Mouse (Mus musculus): ENCODE results near the gene Srsf4. TPM values are rescaled to one million over a fixed set of nuclear protein-coding genes. Genes with fewer than 3 reads are reported as not detected.

Srsf4 gene
- total RNA-seq, 4 experiments from 2014 or later = 23.6 to 31.8 (median 26.0) TPM

DNA sequence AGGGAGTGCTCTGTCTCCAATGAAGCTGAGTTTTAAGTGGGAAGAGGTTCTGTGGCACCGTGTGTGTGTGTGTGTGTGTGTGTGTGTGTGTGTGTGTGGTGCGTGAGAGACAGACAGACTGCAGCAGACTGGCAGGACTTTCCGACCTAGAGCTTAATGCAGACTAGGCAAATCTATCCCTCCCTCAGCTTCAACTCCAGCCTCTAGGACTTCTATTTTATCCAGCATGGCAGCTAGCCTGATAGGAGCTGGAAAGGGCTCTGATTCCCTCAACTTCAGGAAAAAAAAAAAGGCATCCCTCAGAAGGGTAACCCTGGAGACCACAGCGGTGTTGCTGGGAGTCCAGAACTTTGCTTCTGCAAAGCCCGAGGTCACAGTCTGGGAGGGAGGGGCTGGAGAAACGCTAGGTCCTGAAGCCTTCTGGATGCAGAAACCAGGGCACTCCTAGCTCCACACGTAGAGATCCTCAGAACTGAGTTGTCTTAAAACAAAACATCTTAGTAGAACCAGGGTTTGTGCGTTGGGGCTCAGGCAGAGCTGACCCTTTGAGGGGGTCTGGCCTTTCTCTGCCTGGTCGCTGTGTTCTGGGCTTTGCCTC, 40.7 kb downstream of the Srsf4 start:
- DNase-seq (ENCODE audit: low spot score in 2 of 2) = no peak

DNA sequence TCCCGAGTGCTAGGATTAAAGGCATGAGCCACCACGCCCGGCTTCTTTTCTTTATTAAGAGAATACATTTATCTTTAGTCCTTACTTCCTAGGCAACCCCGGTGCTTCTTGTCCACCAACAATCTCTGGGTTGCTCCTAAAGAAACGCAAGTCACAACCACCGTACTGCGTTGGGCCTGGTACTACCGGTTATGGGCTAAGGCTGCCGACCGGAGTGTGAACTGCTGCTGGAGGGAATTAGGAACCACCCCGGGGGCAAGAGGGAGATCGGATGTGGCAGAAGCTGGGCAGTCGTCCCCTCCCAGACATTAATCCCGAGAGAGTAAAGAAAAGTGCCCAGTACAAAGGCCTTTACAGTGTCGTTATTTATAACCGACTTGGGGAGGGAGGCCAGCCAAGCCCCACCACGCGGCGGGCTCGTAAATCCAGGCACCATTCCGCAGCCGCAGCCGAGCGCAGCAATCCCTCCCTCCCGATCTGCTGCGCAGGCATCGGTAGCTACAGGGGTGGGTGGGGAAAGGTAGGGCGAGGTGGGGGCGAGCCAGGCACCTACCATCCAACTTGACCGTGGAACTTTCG, 41.6 kb downstream of the Srsf4 start:
- no peak for DNase-seq (ENCODE audit: low spot score in 2 of 2)

DNA sequence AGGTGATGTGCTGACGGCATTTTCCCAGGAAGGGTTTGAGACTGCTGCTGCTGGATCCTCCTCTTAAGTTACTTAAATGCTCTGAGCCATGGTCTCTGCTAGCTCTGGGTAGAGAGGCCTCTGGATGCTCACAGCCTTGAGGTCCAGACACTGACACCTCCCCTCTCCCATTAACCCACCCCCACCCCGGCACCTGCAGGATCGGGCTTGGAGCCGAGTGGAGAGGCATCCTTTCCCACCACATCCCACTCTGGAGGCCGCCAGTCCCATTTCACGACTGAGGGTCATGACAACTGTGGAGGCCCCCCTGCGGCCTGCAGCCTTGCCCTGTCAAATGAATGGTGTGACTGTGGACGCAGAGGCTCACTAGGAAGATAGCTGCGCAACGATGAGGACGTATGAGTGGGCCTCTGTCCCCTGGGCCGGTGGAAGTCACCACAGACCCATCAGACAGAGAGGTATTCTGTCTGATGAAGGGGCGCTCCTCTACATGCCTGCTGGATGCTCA, 42.5 kb downstream of the Srsf4 start:
- DNase-seq (ENCODE audit: low spot score in 2 of 2) = no peak

DNA sequence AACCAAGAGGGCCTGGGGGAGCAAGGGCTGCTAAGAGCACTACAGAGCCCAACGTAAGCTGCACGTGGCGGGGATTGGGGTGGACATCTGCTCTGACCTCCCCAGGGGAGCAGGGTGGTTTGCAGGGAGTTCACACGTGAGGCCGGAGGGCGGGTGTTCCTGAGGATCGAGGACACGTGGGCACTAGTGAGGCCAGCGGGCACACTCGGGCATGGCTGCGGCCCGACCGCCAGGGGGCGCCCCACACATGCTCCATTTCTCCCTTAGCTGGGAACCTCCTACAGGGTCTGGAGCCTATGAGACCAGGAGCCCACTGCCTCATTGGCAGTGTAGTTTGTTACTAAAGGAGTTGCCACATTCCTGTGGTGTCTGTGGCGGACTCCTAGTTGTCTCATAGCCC, 43.0 kb downstream of the Srsf4 start:
- DNase-seq (ENCODE audit: low spot score in 2 of 2) = peak; percentile 70 to 77

DNA sequence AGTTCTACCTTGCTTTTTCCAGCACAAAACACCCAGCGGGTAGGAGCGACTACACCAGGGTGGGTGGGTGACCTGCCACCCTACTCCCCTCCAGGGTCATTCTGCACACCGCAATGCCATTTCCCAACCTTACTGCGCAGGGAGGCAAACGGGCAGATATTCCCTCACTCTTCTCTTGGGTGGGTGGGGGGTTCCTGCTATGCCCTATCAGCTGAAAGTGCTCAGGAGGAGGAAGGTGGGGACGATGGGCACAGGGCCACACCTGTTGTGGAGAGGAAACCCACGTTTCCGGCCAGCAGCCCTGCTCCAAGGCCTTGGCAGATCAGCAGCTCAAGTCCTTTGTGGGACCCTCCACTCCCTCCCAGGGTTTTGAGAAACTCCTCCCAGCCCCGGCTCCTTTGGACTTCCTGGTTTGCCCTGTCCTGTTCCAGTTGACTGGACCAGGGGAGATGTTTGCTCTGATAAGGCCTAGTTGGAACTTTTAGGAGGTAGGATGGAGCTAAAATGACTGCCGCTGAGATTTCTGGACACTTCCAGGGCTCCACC, 43.7 kb downstream of the Srsf4 start:
- no peak for DNase-seq (ENCODE audit: low spot score in 2 of 2)

DNA sequence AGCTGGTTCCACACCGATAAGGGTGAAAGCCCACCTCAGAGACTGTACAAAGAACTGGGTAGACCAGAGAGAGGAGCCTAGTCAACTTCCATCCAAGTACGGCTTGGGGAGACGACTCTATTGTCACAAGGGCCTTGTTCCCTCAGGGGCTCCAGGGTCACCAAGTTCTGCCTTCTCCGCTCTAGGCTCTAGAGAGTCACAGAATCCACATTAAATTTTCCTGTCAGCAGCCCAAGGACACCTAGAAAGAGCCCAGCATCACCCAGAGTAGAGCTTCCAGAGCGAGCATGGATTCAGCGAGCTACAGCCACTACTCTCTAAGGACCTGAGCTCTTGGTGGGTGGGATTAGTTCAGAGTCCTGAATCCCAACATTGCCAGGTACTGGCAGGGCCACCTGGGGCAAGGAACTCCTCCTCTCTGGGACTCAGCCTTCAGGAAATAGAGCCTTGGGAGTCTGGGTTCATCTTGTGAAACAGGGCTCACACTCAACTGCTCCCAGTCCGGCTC, 44.7 kb downstream of the Srsf4 start:
- DNase-seq (ENCODE audit: low spot score in 2 of 2) = no peak

DNA sequence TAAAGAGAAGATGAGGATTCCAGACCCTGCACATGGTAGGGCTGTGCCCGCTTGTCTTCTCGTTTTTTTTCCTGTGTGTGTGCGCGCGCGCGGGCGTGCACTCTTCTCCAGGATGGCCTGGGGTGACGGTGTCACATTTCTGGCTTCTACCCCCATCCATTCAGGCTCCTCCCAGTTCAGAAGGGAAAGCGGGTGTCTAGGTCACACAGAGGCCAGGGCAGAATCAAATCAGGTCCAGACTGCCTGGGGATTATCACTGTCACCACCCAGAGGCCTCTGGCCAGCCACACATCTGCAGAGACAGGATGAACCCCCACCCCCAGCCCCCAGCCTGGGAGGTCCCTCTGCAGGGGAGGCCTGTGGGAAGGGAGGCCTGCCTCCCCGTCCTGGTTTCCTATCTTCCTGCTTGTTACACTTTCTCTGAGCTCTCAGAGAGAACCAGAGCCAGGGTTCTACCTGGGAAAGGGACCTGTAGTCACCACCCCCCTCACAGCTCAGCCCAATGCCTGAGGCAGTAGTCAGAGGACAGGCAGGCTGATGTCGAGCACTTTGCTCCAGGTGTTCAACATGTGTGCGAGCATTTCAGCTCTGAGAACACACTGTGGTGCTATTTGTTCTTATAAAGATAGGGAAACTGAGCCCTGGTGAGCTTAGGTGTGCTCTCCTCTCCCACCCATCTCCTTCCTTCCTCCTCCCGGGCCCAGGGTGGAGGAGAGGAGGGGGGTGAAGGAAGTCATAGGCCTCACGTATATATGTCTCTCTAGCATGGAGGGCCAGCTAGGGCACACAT, 45.5 kb downstream of the Srsf4 start:
- no peak for DNase-seq (ENCODE audit: low spot score in 2 of 2)

DNA sequence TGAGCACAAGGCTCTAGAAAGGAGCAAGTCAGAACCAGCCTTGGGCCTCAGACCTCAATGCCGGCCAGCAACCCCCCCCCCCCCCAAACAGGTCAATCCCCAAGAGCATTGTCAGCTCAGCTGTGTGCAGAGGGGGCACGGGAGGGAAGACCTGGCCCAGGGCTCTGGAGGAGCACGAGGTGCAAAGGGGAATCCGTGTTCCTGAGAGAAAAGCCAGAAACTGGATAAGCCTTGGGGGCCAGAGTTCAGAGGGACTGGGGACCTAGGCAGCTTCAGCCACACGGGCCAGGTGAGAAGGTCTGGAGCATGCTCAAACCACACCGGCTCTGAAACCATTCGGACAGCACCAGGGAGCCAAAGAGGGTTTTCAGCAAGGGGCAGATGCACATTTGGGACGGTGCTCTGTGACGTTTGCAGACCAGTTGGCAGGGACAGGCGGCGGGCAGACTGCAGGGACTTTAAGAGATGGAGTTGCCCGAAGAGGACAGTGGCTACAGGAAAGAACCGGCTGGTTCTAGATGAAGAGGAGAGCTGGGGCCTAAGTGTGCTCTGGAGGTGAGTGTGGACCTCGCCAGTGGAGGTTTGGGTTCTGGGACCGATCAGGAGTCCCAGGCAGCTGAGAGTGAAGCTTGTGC, 46.2 kb downstream of the Srsf4 start:
- no peak for DNase-seq (ENCODE audit: low spot score in 2 of 2)

DNA sequence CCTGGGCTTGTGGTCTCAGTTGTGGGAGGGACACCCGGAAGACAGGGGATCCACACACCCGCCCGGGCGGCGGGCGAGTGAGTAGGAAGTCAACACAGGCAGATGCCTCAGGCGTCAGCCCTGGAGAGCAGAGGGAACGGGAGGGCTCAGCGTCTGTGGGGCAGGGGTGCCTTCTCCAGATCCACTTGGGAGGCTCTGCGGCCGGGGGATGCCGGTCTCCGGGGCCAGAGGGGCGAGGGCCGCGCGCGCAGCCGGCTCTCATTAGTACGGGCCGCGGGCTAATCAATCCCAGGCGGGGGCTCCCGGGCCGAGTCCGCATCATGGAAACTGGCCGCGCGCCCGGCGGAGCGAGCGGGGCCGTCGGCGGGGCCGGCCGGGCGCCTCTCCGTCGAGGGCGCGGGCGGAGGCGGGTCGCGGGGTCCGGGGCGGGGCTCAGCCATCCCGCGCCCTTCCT, 46.8 kb downstream of the Srsf4 start:
- DNase-seq (ENCODE audit: low spot score in 2 of 2) = peak in 1 of 2 experiments; percentile 45

DNA sequence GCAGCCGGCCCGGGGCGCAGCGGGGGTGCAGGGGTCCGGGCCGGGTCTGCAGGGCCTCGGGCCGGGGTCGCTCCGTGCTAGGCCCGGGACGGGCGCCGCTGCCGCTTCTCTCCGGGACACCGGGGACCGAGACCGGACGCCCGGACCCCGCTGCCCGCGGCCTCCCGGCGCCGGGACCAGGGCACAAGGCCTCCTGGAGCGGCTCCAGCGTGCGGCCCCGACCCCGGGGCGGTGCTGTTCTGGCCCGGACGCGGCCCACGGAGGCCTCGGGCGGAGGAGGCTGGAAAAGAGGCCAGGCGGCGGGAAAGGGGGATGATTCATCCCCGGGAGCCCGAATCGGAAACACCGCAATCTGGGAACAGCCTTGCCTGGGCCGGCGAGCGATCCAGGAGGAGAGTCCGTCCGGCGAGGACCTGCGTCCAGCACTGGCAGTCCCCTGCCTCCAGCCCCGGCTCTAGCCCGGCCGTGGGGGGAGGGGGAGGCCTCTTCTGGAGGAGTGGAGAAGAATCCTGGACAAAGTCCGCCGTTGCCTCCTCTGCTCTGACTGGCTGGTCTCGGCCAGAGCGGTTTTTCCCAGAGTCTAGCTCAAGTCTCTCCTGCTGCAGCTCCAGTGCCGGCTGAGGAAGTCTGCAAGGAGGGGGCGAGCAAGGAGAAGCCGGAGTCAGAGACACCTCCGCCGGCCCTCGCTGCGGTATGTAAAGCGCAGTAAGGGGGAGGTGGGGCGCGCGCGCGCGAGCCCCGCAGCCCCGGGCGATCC, 47.4 kb downstream of the Srsf4 start:
- DNase-seq (ENCODE audit: low spot score in 2 of 2) = peak in 1 of 2 experiments; percentile 27

DNA sequence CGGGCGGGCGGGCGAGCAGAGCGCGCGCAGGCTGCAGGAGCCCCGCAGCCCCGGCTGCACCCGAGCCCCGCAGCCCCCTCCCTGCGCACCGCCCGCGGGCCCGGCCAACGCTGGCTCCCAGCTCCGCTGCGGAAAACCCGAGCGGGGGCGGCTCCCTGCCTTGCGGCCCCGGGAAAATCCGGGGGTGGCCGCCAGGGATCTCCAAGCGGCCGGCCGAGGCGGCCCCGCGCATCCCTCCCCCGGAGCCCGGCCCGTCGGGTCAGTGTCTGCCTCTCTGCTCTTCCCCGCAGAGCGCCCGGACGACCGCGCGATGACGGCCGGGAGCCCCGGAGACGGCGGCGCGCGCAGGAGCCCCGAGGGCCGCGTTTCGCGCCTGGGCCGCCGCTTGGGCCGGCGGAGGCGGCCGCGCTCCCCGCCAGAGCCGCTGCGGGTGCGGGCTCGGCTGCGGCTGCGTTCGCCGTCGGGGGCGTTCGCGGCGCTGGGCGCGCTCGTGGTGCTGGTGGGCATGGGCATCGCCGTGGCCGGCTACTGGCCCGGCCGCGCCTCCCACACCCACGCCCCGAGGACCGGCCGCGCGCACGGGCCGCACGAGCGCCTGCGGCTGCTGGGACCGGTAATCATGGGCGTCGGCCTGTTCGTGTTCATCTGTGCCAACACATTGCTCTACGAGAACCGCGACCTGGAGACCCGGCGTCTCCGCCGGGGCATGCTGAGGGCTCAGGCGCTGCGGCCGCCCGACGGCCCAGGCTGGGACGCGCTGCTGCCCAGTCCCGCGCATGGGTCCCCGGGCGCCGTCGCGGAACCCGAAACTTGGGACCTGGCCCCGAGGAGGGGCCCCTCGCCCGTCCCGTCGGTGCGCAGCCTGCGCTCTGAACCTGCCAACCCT, 48.3 kb downstream of the Srsf4 start, which contains the start of gene Tmem200b:
Tmem200b (plus strand) TSS at position 311 of the 886 bp plus-strand sequence.
- no peak for DNase-seq (ENCODE audit: low spot score in 2 of 2)

DNA sequence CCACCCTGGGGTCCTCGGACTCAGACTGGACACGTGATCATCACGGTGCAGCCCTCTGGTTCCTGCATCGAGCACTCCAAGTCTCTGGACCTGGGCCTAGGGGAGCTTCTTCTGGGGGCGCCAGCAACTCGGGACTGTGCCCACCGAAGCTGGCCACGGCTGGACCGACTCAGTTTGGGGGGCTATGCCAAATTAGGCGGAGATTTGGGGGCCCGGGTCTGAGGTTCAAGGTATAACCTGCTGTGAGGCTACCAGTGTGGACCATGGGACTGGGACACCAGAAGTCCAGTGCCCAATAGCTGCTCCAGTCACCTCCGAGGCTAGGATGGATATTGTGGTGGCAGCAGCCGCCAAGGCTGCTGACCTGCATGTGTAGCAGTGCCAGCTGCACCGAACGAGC, 49.0 kb downstream of the Srsf4 start:
- no peak for DNase-seq (ENCODE audit: low spot score in 2 of 2)

DNA sequence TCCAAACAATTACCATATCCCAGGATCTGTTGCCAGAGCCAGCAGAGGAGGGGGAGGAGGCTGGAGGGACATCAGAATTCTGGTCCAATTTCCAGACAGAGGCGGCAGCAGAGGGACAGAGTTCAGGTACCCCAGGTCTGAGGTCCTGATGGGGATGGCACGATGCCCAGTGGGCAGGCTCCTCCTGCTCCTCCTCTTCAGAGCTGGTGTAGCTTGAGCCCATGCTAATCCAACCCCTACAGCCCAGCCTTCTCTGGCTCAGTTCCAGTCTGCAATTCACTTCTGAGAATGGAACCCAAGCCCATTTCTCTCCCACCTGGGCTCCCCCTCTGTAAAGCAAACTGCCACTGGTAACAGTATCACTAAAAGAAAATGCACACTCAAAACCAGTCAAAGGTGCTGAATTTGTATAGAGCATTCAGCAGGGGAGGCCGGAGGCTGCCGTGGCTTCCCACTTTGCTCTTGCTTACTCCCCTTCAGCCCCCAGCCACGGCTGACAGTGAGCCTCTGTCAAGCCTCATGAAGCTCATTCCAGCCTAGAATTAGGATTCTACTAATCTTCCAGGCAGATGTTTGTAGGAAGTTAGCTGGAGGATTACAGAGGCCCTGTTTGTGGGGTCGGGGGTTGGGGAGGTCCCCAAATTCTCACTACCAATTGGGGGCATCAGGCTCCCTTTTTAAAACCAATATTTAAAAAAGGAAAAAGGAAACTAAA, 50.8 kb downstream of the Srsf4 start:
- no peak for DNase-seq (ENCODE audit: low spot score in 2 of 2)

DNA sequence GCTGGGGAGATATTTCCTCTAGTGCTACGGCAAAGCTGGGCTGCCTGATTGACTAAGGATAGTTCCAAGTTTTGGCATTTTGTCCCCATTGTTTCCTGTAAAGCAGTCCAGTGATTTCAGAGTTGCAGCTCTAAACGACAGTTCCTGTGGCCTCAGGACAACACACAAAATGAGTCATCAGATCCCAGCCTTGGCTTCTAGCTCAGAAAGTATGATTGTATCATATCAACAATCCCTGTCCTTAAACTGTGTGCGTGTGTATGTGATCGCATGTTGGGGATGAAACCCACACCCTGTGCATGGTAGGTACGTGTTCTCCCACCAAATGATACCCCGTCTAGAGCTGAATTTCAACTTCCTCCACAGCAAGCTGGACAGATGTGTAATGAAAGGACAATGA, 55.7 kb downstream of the Srsf4 start:
- no peak for DNase-seq (ENCODE audit: low spot score in 2 of 2)

DNA sequence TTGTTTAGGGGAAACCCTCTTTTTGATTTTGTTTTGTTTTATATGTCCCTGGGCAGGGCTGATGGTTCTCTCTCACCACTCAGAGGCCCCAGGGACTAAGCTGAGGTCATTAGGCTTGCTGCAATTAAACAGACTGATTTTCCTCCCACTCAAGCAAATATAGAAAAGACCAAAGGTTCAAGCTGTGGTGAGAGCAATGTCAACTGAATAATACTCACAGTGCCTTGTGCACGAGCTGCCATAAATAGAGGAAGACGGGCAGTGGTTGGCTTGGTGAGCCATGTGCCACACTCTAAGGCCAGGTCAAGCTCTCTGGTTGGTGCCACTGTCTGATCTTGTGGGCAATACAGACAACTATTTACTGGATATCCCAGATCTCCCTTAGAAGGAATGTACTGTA, 66.0 kb downstream of the Srsf4 start:
- no peak for DNase-seq (ENCODE audit: low spot score in 2 of 2)

DNA sequence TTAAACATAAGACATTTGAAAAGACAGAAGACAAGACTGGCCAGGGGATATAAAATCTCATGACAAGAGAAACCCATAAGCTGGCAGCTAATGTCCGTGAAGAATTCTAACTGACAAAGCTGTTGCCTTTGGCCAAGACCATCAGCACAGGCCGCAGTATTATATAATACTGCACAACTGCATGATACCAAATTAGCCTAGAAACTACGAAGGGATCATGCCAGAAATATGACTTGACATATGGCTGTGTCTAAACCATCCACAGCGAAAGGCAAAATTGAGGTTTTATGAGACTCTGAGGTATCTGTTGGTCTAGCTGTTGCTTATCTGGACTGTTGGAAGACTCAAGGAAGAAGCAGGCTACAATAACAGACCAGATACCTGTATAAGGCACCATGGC, 67.4 kb downstream of the Srsf4 start:
- DNase-seq (ENCODE audit: low spot score in 2 of 2) = no peak

DNA sequence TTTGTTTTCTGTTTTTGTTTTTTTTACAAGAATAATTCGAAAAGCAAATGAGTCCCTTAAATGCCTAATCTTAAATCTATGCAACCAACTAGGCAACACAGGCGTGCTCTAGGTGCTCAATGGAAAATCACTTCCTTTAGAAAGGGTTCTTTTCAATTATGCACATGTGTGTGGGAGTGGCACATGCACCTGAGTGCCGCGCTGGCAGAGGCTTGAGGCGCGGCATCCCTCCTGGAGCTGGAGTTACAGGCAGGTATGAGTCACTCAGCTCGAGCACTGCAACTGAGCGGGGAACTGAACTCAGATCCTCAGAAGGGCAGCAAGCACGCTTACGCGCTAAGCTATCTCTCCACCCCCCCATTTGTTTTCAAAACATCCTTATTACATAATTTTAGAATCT, 74.4 kb downstream of the Srsf4 start:
- DNase-seq (ENCODE audit: low spot score in 2 of 2) = no peak

DNA sequence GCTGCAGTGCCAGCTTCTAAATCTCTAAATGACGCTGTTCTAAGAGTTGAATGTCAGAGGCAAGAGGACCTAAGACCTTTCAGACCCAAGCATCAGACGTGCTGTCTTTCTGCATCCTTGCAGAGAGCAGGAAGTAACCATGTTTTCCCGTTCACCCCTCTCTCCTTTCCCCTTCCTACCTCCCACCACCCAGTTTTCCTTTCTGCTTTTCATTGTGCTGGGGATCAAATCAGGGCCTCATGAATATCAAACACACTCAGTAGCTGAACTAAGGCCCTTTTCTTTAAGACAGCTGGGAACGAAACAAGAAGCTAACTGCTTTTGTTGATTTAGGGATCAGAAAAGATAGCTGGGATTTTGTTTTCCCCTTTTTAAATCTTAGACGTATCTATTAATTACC, 76.5 kb downstream of the Srsf4 start:
- no peak for DNase-seq (ENCODE audit: low spot score in 2 of 2)

DNA sequence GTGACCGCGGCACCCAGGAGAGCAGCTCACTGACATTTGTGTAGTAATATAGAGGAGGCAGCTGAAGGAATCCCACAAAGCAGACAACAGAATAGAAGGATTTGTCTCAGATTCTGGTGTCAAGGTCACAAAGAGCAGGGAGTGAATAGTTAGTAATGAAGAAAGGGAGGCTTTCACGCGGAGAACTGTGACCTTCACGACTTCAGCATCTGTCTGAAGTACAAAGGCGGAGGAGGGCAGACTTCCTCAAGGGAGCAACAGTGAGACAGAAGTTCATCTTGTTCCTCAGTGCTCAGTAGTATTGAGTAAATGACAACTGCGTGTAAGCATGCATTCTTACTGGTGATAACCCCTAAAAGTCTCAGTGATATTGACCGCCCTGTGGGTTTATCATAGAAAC, 77.2 kb downstream of the Srsf4 start:
- no peak for DNase-seq (ENCODE audit: low spot score in 2 of 2)
